Mouse (Mus musculus) stomach, embryonic 14.5 days (tissue): ENCODE measurements around the gene Trim7. TPM values are rescaled to one million over a fixed set of nuclear protein-coding genes. Genes with fewer than 3 reads are reported as not detected.
"Not testable (repeated sequence)": the region's sequence is repeated elsewhere in the genome, so short reads cannot be mapped to it uniquely, and the experiment has no call there.

Experiments used
- ATAC-seq: fragments of 200-750 bp; cut with Nextera tagmentation; 2 replicates; pipeline ENCODE4 v1.8.0; 2017; ENCODE audit warnings: low read depth, moderate TSS enrichment; ENCODE audit not compliant: insufficient number of reproducible peaks, insufficient read depth, low FRiP score
- H3K27ac ChIP-seq: fragments of 300-500 bp; sonication (generic); 2 replicates; pipeline ENCODE4 v1.5.1; 2014; ENCODE audit warnings: mild to moderate bottlenecking, low read length, moderate library complexity, mixed read lengths
- H3K27me3 ChIP-seq: fragments of 300-500 bp; sonication (generic); 2 replicates; pipeline ENCODE4 v1.6.1; 2014; ENCODE audit warnings: low read length, control low read depth, mixed read lengths; ENCODE audit not compliant: control insufficient read depth, insufficient read depth
- H3K36me3 ChIP-seq: fragments of 300-500 bp; sonication (generic); 2 replicates; pipeline ENCODE4 v1.6.1; 2014; ENCODE audit warnings: mild to moderate bottlenecking, control low read depth, low read length, moderate library complexity, mixed read lengths; ENCODE audit not compliant: control insufficient read depth, insufficient read depth
- H3K4me1 ChIP-seq: fragments of 300-500 bp; sonication (generic); 2 replicates; pipeline ENCODE4 v1.6.1; 2014; ENCODE audit warnings: low read length, control low read depth, mixed read lengths; ENCODE audit not compliant: control insufficient read depth, insufficient read depth
- H3K4me2 ChIP-seq: fragments of 300-500 bp; sonication (generic); replicated peaks from 2 replicates; pipeline ENCODE4 v1.6.1; 2014; ENCODE audit warnings: low read depth, low read length, control low read depth
- H3K4me3 ChIP-seq: fragments of 300-500 bp; sonication (generic); 2 replicates; pipeline ENCODE4 v1.5.1; 2014; ENCODE audit warnings: low read depth, low read length, control low read depth
- H3K9ac ChIP-seq: fragments of 300-500 bp; sonication (generic); replicated peaks from 2 replicates; pipeline ENCODE4 v1.6.1; 2014; ENCODE audit warnings: low read depth, mild to moderate bottlenecking, control low read depth, low read length, moderate library complexity, mixed read lengths
- H3K9me3 ChIP-seq: fragments of 300-500 bp; sonication (generic); 2 replicates; pipeline ENCODE4 v1.6.1; 2016; ENCODE audit warnings: low read depth, low read length, control low read depth; ENCODE audit not compliant: control insufficient read depth
- WGBS: fragments of 180-500 bp; shearing (Covaris S2); extraction: QIAGEN DNeasy Blood & Tissue Kit; methylation state at CpG from one replicate; pipeline ENCODE4 v1.1.7; 2014; 5-methylcytosine and 5-hydroxymethylcytosine counted together
- polyA plus RNA-seq: library from polyadenylated mRNA; unstranded; fragments of >200 nt; fragmentation: Nextera tagmentation; extraction: Ambion mirVana; gene quantifications from 2 replicates; pipeline ENCODE4 v1.2.1, GENCODE M21; 2014

Gene Trim7
- polyA plus RNA-seq, 1 experiment from 2014 or later = 2.1 TPM

DNA sequence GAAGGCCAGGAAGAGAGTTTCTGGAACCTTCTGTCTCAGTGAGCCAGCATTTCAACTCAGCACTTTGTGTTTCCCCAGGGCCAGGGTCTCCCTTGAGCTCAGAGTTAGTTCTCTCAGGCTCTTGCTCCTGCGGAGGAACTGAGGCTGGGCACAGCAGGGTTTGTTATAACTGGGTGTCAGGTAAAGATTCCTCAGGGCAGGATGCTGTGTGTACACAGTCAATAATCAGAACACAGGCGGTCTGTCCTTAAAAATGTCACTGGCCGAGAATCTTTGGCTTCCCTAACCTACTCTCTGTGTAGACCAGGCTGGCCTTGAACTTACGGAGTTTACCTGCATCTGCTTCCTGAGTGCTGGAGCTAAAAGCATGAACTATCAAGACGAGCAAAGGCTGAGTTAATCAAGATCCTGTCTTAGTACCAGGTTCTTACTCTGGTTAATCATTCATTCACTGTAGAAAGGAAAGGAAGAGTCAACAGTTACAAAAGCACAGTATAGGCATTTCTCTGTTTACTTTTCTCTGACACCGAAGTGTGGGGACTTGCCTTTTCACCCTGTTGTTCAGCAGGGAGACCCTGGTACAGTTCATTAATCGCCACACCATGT, 46.9 kb downstream of the Trim7 start:
- H3K4me1 ChIP-seq = peaks cover 14% of the 10 kb centered on the region
- ATAC-seq = peak; percentile 53; the same call in 1 of the 2 replicates
- WGBS = 66% methylated on average over 7 of the region's 7 CpGs
- no peak overlapping the region for H3K4me3 ChIP-seq
- no peaks in the 10 kb centered on the region for H3K9me3 ChIP-seq
- H3K36me3 ChIP-seq = no peaks in the 10 kb centered on the region
- peak overlapping the region; percentile 79; the same call in 1 of the 2 replicates for H3K27ac ChIP-seq
- H3K4me2 ChIP-seq = no peak overlapping the region
- no peaks in the 10 kb centered on the region for H3K27me3 ChIP-seq
- no peak overlapping the region for H3K9ac ChIP-seq

DNA sequence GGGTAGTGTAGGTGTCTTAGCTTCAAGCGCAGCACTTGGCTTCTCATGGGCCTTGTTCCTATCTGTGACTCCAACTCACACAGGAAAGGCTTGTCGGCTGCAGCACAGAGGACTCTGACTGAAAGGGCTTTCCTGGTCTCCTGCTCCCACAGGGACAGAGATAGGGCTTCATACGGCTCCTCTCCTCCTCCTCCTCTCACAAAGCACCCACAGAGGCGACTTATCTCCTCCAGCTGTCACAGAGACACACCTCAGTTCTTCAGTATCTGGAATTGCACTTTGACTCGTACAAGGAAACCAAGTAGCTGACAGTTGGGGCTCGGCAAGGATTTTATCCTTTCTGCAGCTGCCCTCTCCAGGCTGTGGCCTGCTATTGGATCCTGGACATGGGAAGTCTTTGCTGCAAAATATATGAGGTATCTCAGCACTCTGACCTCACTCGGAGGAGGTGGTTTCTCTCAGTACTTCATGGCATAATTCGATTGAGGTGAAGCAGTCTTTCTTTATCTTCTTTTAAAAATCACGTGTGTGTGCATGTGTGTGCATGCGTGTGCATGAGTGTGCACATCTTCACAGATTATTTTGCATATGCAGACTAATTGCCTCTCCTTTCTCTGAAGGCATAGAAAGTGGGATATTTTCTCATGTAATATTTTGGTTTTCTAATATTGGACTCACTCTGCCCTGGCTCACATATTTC, 47.8 kb downstream of the Trim7 start:
- Histone ChIP-seq H3K4me2 (no peak overlapping the region), H3K9me3 (no peaks in the 10 kb centered on the region), H3K27ac (peak overlapping the region; percentile 44; the same call in 1 of the 2 replicates), H3K9ac (no peak overlapping the region), H3K27me3 (no peaks in the 10 kb centered on the region), H3K36me3 (no peaks in the 10 kb centered on the region), H3K4me1 (peaks cover 14% of the 10 kb centered on the region), H3K4me3 (no peak overlapping the region)
- WGBS = 55% methylated on average over 10 of the region's 10 CpGs
- 0 out of 2 replicates have a peak, but pooled peaks have one; percentile 15 for ATAC-seq

DNA sequence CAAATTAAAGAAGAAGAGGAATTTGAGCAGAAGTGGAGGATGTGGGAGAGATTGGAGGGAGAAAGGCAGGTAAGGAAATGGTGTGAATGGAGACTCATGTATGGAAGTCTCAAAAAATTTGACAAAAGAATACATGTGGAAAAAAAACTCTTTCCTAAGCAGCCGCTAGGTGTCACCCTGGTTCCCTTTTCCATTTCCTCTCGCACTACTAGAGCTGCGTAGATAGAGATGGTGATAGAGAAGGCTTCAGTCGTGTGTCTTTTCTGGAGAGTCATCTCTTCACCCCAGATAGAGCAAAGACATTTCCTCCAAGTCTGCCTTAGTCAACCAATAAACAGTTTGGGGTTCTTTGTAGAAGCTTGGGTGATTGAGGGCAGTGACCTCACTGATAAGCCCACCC, 48.5 kb downstream of the Trim7 start:
- ATAC-seq = no peak
- Histone ChIP-seq H3K4me3 (no peak overlapping the region), H3K36me3 (no peaks in the 10 kb centered on the region), H3K27me3 (no peaks in the 10 kb centered on the region), H3K9ac (no peak overlapping the region), H3K27ac (no peak overlapping the region), H3K4me2 (no peak overlapping the region), H3K4me1 (peaks cover 11% of the 10 kb centered on the region), H3K9me3 (no peaks in the 10 kb centered on the region)
- 0% methylated on average over 4 of the region's 4 CpGs for WGBS

DNA sequence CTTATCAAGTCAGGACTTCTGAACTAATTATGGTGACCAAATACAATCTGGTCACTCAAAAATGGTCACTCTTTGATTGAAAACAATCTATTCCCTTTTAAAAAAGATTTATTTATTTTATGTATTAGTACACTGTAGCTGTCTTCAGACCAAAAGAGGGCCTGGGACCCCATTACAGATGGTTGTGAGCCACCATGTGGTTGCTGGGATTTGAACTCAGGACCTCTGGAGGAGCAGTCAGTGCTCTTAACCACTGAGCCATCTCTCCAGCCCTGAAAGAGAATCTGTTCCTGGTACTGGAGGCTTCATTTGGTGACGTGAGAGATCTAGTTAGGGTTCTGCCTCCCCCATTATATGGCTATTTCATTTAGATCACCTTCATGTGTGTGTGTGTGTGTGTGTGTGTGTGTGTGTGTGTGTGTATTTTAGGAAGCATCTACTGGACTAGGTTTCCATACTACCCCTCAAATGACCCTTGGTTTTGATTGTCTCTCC, 49.5 kb downstream of the Trim7 start:
- not testable (repeated sequence) for H3K4me1 ChIP-seq, H3K36me3 ChIP-seq, H3K27me3 ChIP-seq, H3K4me3 ChIP-seq, H3K9ac ChIP-seq, ATAC-seq, H3K4me2 ChIP-seq, H3K9me3 ChIP-seq, H3K27ac ChIP-seq
- 71% methylated on average over 1 of the region's 1 CpGs for WGBS

DNA sequence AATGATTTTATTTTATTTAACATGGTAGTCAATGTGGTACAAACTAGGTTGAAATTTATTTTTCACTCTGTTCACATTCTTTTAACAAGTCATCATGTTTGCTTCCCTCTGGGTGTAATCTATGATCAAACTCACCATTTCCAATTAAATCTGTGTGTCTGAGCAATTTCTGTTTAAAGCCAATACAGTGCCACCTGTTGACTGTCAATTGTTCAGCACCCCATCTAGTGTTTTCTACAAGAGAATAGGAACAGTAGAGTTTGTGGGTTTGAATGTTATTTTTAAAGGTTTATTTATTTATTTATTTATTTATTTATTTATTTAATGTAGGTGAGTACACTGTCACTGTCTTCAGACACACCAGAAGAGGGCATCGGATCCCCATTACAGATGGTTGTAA, 50.7 kb downstream of the Trim7 start:
- Histone ChIP-seq H3K36me3 (no peaks in the 10 kb centered on the region), H3K27me3 (no peaks in the 10 kb centered on the region), H3K9me3 (no peaks in the 10 kb centered on the region), H3K4me1 (no peaks in the 10 kb centered on the region), H3K9ac (no peak overlapping the region), H3K27ac (no peak overlapping the region), H3K4me3 (no peak overlapping the region), H3K4me2 (no peak overlapping the region)
- no peak for ATAC-seq
- 85% methylated on average over 1 of the region's 1 CpGs for WGBS

DNA sequence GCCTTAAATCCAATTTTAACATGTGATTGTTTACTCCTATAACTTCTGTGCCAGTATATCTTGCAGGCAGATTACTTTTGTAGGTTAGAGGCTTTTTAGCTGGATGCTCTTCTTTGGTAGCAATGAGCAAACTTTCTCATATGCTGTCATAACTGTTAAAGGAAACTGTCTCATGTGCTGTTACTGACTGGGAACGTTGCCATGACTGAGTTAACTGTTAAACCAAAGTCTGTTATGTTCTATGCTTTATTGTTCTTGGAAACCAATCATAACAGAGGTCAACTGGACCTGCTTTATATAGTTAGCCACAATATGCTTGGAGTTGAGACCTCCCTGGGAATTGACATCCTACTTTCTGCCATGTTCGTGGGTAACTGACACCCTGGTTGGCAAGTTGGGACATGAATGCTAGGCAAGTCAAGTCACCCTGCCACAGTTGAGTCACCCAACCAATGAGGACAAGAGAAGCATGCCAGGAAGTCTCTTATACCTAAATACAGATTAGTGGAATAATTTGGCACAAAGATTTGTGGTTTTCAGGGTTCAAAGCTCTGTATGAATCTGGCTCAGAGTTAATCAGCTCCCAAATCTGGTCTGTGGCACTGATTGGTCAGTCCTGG, 73.0 kb downstream of the Trim7 start:
- Histone ChIP-seq H3K4me3 (no peak overlapping the region), H3K9ac (no peak overlapping the region), H3K4me1 (no peaks in the 10 kb centered on the region), H3K9me3 (no peaks in the 10 kb centered on the region), H3K27ac (no peak overlapping the region), H3K27me3 (no peaks in the 10 kb centered on the region), H3K36me3 (no peaks in the 10 kb centered on the region), H3K4me2 (no peak overlapping the region)
- WGBS = 75% methylated on average over 2 of the region's 2 CpGs
- no peak for ATAC-seq

DNA sequence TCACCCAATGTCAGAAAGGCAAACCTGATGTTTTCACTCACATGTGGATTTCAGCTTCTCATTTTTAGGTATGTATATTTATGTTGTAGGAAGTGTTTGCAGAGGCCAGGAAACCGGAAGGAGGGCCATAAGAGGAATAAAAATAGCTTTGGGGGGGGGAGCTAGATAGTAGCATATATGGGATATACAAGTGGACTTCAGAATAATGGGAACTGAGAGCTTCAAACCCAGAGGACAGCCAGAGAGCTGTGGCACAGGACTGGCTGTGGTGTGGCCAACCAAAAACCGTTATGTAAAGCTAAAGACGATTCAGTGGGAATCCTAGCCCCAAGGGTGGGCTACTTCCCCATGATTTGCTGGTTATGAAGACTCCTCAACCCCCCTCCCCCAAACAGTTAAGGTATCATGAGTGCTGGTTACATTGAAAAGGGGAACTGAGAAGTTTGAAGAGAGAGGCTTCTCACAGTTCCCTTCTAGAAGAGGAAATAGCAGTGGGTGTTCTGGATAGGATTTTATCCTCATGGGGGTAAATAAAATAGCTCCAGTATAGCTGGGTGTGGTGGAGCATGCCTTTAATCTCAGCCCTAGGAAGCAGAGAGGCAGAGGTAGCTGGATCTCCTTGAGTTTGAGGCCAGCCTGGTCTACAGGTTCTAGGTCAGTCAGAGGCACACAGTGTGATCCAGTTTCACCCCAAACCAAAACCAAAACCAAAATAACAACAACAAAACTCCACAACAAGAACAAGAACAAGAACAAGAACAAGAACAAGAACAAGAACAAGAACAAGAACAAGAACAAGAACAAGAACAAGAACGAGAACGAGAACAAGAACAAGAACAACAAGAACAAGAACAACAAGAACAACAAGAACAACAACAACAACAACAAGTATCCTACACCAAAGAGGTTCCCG, 75.0 kb downstream of the Trim7 start:
- 77% methylated on average over 6 of the region's 6 CpGs for WGBS
- H3K9ac ChIP-seq, H3K4me3 ChIP-seq, H3K4me2 ChIP-seq, H3K9me3 ChIP-seq, H3K36me3 ChIP-seq, H3K27me3 ChIP-seq, H3K27ac ChIP-seq, H3K4me1 ChIP-seq, ATAC-seq: not testable (repeated sequence)

DNA sequence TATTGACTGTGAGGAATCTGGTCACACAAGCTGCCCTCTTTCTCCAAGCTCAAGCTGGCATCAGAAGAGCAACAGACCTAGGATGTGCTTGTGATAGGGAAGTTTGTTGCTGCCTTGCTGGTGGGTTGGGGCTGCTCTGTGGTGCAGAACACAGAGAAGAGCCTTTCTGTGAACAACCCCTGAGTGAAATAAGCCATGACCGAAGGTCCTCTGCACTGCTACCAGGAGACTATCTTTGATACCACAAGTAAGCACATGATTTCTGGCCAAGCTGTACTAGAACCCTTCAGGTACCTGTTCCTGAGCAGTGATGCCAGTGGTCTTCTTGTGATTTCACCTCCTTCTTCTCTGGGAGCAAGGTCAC, 75.6 kb downstream of the Trim7 start:
- not testable (repeated sequence) for H3K4me1 ChIP-seq, H3K9ac ChIP-seq, H3K4me2 ChIP-seq, H3K27ac ChIP-seq, H3K4me3 ChIP-seq, H3K27me3 ChIP-seq, ATAC-seq, H3K9me3 ChIP-seq, H3K36me3 ChIP-seq
- 88% methylated on average over 1 of the region's 1 CpGs for WGBS
